Mouse (Mus musculus) heart, embryonic 14.5 days (tissue): ENCODE results near the gene Golim4. TPM values are rescaled to one million over a fixed set of nuclear protein-coding genes. Genes with fewer than 3 reads are reported as not detected.

Experiments used
- ATAC-seq: fragments of 200-750 bp; cut with Nextera tagmentation; 2 replicates; pipeline ENCODE4 v1.8.0; 2017; ENCODE audit warnings: low read depth, moderate TSS enrichment; ENCODE audit not compliant: insufficient number of reproducible peaks, insufficient read depth, low FRiP score
- H3K27ac ChIP-seq, 2 experiments: fragments of 200-500 bp in 1 of 2; fragments of 300-500 bp in 1 of 2; sonication (generic) in 1 of 2; replicated peaks in 1 of 2; 2 replicates each; pipeline ENCODE4 v1.5.1; 2012 to 2014; ENCODE audit warnings: low read depth in 2 of 2, low read length in 2 of 2, control low read depth in 1 of 2, mild to moderate bottlenecking in 1 of 2, mixed read lengths in 1 of 2; ENCODE audit not compliant: control insufficient read depth in 1 of 2, insufficient read depth in 1 of 2
- H3K27me3 ChIP-seq: fragments of 300-500 bp; sonication (generic); 2 replicates; pipeline ENCODE4 v1.6.1; 2014; ENCODE audit warnings: mild to moderate bottlenecking, low read length, control low read depth; ENCODE audit not compliant: control insufficient read depth, insufficient read depth
- H3K36me3 ChIP-seq: fragments of 300-500 bp; sonication (generic); 2 replicates; pipeline ENCODE4 v1.6.1; 2014; ENCODE audit warnings: mild to moderate bottlenecking, control low read depth, low read length, mixed read lengths; ENCODE audit not compliant: control insufficient read depth, insufficient read depth
- H3K4me1 ChIP-seq, 2 experiments: fragments of 200-500 bp in 1 of 2; fragments of 300-500 bp in 1 of 2; sonication (generic) in 1 of 2; 2 replicates each; pipeline ENCODE4 v1.6.1; 2012 to 2014; ENCODE audit warnings: low read length in 2 of 2, control low read depth in 1 of 2, mixed read lengths in 1 of 2; ENCODE audit not compliant: control insufficient read depth in 2 of 2, insufficient read depth in 2 of 2
- H3K4me2 ChIP-seq: fragments of 300-500 bp; sonication (generic); 2 replicates; pipeline ENCODE4 v1.6.1; 2014; ENCODE audit warnings: mild to moderate bottlenecking, low read length
- H3K4me3 ChIP-seq, 2 experiments: fragments of 200-500 bp in 1 of 2; fragments of 300-500 bp in 1 of 2; sonication (generic) in 1 of 2; 2 replicates each; pipeline ENCODE4 v1.5.1; 2012 to 2014; ENCODE audit warnings: low read length in 2 of 2, mild to moderate bottlenecking in 2 of 2, control low read depth in 1 of 2, low read depth in 1 of 2, moderate library complexity in 1 of 2; ENCODE audit not compliant: control insufficient read depth in 1 of 2, insufficient read depth in 1 of 2
- H3K9ac ChIP-seq: fragments of 300-500 bp; sonication (generic); 2 replicates; pipeline ENCODE4 v1.6.1; 2014; ENCODE audit warnings: mild to moderate bottlenecking, low read length
- H3K9me3 ChIP-seq: fragments of 300-500 bp; sonication (generic); 2 replicates; pipeline ENCODE4 v1.6.1; 2016; ENCODE audit warnings: low read length, control low read depth; ENCODE audit not compliant: control insufficient read depth
- WGBS: fragments of 180-500 bp; shearing (Covaris S2); extraction: QIAGEN DNeasy Blood & Tissue Kit; methylation state at CpG from one replicate; pipeline ENCODE4 v1.1.7; 2014; 5-methylcytosine and 5-hydroxymethylcytosine counted together
- polyA plus RNA-seq: library from polyadenylated mRNA; unstranded; fragments of >200 nt; fragmentation: Nextera tagmentation; extraction: Ambion mirVana; gene quantifications from 2 replicates; pipeline ENCODE4 v1.2.1, GENCODE M21; 2014

Golim4 gene
- polyA plus RNA-seq, 1 experiment from 2014 or later: 37.6 TPM

GRCm38 (mm10) chr3:75889323-75889722 is 67.4 kb downstream of the Golim4 start:
- Histone ChIP-seq H3K27me3 (no peaks in the 10 kb centered on the region), H3K4me2 (no peak overlapping the region), H3K4me3 (no peak overlapping the region), H3K9me3 (no peaks in the 10 kb centered on the region), H3K4me1 (peaks cover 2 to 5% of the 10 kb centered on the region in 2 experiments; a peak in 3 of 4 replicates), H3K27ac (no peak overlapping the region), H3K36me3 (peaks cover 88% of the 10 kb centered on the region), H3K9ac (no peak overlapping the region)
- WGBS: 90% methylated on average over 1 of the region's 1 CpGs
- ATAC-seq: no peak

- peaks cover 92% of the 10 kb centered on the region for H3K36me3 ChIP-seq
- 100% methylated on average over 1 of the region's 1 CpGs for WGBS
These were observed 75.2 kb downstream of the Golim4 start for GRCm38 (mm10) chr3:75881582-75881981.

GRCm38 (mm10) chr3:75879269-75879668 is 77.5 kb downstream of the Golim4 start:
- Histone ChIP-seq H3K9ac (no peak overlapping the region), H3K4me3 (no peak overlapping the region), H3K27me3 (no peaks in the 10 kb centered on the region), H3K36me3 (peaks cover 77% of the 10 kb centered on the region), H3K27ac (no peak overlapping the region), H3K4me2 (no peak overlapping the region), H3K4me1 (no peaks in the 10 kb centered on the region), H3K9me3 (peaks cover 5% of the 10 kb centered on the region; the same call in 1 of the 2 replicates)
- WGBS: 87% methylated on average over 2 of the region's 2 CpGs
- no peak for ATAC-seq

More at GRCm38 (mm10) chr3:75881582-75881981, 75.2 kb downstream of the Golim4 start:
- no peak for ATAC-seq
- Histone ChIP-seq H3K4me1 (no peaks in the 10 kb centered on the region), H3K27ac (no peak overlapping the region), H3K4me2 (no peak overlapping the region), H3K9me3 (peaks cover 5% of the 10 kb centered on the region; the same call in 1 of the 2 replicates), H3K27me3 (no peaks in the 10 kb centered on the region), H3K4me3 (no peak overlapping the region), H3K9ac (no peak overlapping the region)

DNA sequence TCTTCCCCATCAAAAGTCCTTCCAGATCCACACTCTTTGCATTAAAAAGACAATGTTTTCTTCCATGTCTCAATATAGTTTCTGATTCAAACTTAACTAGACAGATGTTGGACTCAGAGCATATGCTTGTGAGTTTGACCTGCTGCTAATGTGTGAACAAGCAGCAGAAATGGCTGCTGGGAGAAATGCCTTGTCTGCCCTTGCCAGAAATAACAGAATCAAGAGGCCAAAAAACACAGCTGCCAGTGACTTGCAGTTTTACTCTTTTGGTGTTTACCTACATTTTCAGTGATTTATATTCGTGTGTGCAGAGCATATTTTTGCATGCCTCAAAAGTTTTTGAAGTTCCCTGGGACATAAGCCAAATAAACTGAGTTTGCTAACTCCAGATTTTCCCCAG is 87.9 kb downstream of the Golim4 start:
- H3K9ac ChIP-seq: no peak overlapping the region
- no peaks in the 10 kb centered on the region for H3K4me1 ChIP-seq
- no peak overlapping the region for H3K27ac ChIP-seq
- no peak for ATAC-seq
- 33% methylated on average over 1 of the region's 1 CpGs for WGBS
- H3K27me3 ChIP-seq: no peaks in the 10 kb centered on the region
- no peaks in the 10 kb centered on the region for H3K9me3 ChIP-seq
- H3K4me2 ChIP-seq: no peak overlapping the region
- H3K4me3 ChIP-seq: no peak overlapping the region
- H3K36me3 ChIP-seq: no peaks in the 10 kb centered on the region

- H3K4me3 ChIP-seq: no peak overlapping the region
- no peak overlapping the region for H3K4me2 ChIP-seq
- H3K36me3 ChIP-seq: no peaks in the 10 kb centered on the region
- H3K27ac ChIP-seq: no peak overlapping the region
- no peaks in the 10 kb centered on the region for H3K4me1 ChIP-seq
- H3K9me3 ChIP-seq: no peaks in the 10 kb centered on the region
- H3K9ac ChIP-seq: no peak overlapping the region
- no peak for ATAC-seq
- H3K27me3 ChIP-seq: no peaks in the 10 kb centered on the region
- WGBS: 28% methylated on average over 2 of the region's 2 CpGs
These were observed 92.5 kb downstream of the Golim4 start for GRCm38 (mm10) chr3:75864203-75864602.

GRCm38 (mm10) chr3:75861677-75862076 is 95.1 kb downstream of the Golim4 start:
- no peak overlapping the region for H3K27ac ChIP-seq
- no peak for ATAC-seq
- 40% methylated on average over 4 of the region's 4 CpGs for WGBS
- no peak overlapping the region for H3K4me3 ChIP-seq
- H3K36me3 ChIP-seq: no peaks in the 10 kb centered on the region
- H3K9me3 ChIP-seq: no peaks in the 10 kb centered on the region
- no peaks in the 10 kb centered on the region for H3K27me3 ChIP-seq
- no peak overlapping the region for H3K4me2 ChIP-seq
- H3K4me1 ChIP-seq: no peaks in the 10 kb centered on the region
- no peak overlapping the region for H3K9ac ChIP-seq

GRCm38 (mm10) chr3:75860760-75861159 is 96.0 kb downstream of the Golim4 start:
- Histone ChIP-seq H3K4me2 (no peak overlapping the region), H3K27ac (no peak overlapping the region), H3K9ac (no peak overlapping the region), H3K9me3 (no peaks in the 10 kb centered on the region), H3K27me3 (no peaks in the 10 kb centered on the region), H3K4me3 (no peak overlapping the region), H3K36me3 (no peaks in the 10 kb centered on the region), H3K4me1 (no peaks in the 10 kb centered on the region)
- 73% methylated on average over 12 of the region's 12 CpGs for WGBS
- ATAC-seq: 0 out of 2 replicates have a peak, but pooled peaks have one; percentile 31

- 65% methylated on average over 5 of the region's 5 CpGs for WGBS
- H3K4me1 ChIP-seq: no peaks in the 10 kb centered on the region; a peak in 1 of 4 replicates
- no peak for ATAC-seq
- H3K9me3 ChIP-seq: no peaks in the 10 kb centered on the region
- no peaks in the 10 kb centered on the region for H3K36me3 ChIP-seq
- H3K4me2 ChIP-seq: no peak overlapping the region
- no peak overlapping the region for H3K9ac ChIP-seq
- no peak overlapping the region for H3K27ac ChIP-seq
- H3K27me3 ChIP-seq: no peaks in the 10 kb centered on the region
- no peak overlapping the region for H3K4me3 ChIP-seq
These were observed 121.3 kb downstream of the Golim4 start for GRCm38 (mm10) chr3:75835286-75835967.
